Mouse (Mus musculus) hindlimb bud, embryonic 11.5 days (tissue): ENCODE results near the gene 9530077C05Rik.
"Not testable (repeated sequence)": the region's sequence is repeated elsewhere in the genome, so short reads cannot be mapped to it uniquely, and the experiment has no call there.

Experiments
- DNase-seq: peaks from one replicate; pipeline ENCODE4 v3.0.0-alpha.2; 2012; ENCODE audit warnings: low read depth, low spot score; ENCODE audit errors: extremely low spot score

Gene 9530077C05Rik

GRCm38 (mm10) chr9:22411002-22411857, at the start of gene 9530077C05Rik:
TSS of gene 9530077C05Rik (plus strand) at chr9:22411513.
- DNase-seq = peak; percentile 96

GRCm38 (mm10) chr9:22366221-22366620, 45.1 kb upstream of the 9530077C05Rik start:
- DNase-seq = no peak

GRCm38 (mm10) chr9:22366621-22367020, 44.7 kb upstream of the 9530077C05Rik start:
- no peak for DNase-seq

- DNase-seq = no peak
These were observed 43.3 kb upstream of the 9530077C05Rik start for GRCm38 (mm10) chr9:22368030-22368429.

- no peak for DNase-seq
These were observed 38.6 kb upstream of the 9530077C05Rik start for GRCm38 (mm10) chr9:22372760-22373159.

- DNase-seq = no peak
These were observed 35.2 kb upstream of the 9530077C05Rik start for GRCm38 (mm10) chr9:22376086-22376485.

- DNase-seq = no peak
These were observed 25.4 kb upstream of the 9530077C05Rik start for GRCm38 (mm10) chr9:22385890-22386289.

- no peak for DNase-seq
These were observed 23.4 kb upstream of the 9530077C05Rik start for GRCm38 (mm10) chr9:22387901-22388300.

GRCm38 (mm10) chr9:22388401-22388980, 22.8 kb upstream of the 9530077C05Rik start:
- no peak for DNase-seq

- peak; percentile 58 for DNase-seq
These were observed 22.3 kb upstream of the 9530077C05Rik start, which contains the start of gene Anln for GRCm38 (mm10) chr9:22389021-22389476. TSS of gene Anln (minus strand) at chr9:22389188.

GRCm38 (mm10) chr9:22389736-22390245, 21.5 kb upstream of the 9530077C05Rik start:
- DNase-seq = no peak

GRCm38 (mm10) chr9:22390390-22390789, 20.9 kb upstream of the 9530077C05Rik start:
- DNase-seq = no peak

GRCm38 (mm10) chr9:22394725-22395124, 16.6 kb upstream of the 9530077C05Rik start:
- no peak for DNase-seq

- DNase-seq = no peak
These were observed 12.3 kb upstream of the 9530077C05Rik start for GRCm38 (mm10) chr9:22399021-22399420.

- DNase-seq = no peak
These were observed 9.3 kb upstream of the 9530077C05Rik start for GRCm38 (mm10) chr9:22402001-22402400.

- DNase-seq = no peak
These were observed 8.3 kb upstream of the 9530077C05Rik start for GRCm38 (mm10) chr9:22402976-22403375.

GRCm38 (mm10) chr9:22403501-22403900, 7.8 kb upstream of the 9530077C05Rik start:
- DNase-seq = not testable (repeated sequence)

GRCm38 (mm10) chr9:22405414-22405813, 5.9 kb upstream of the 9530077C05Rik start:
- DNase-seq = no peak

- DNase-seq = not testable (repeated sequence)
These were observed 3.7 kb upstream of the 9530077C05Rik start for GRCm38 (mm10) chr9:22407633-22408032.

GRCm38 (mm10) chr9:22408344-22408743, 3.0 kb upstream of the 9530077C05Rik start:
- not testable (repeated sequence) for DNase-seq

- DNase-seq = no peak
These were observed 1.8 kb upstream of the 9530077C05Rik start for GRCm38 (mm10) chr9:22409501-22409900.

- DNase-seq = no peak
These were observed 4.9 kb downstream of the 9530077C05Rik start for GRCm38 (mm10) chr9:22416187-22416586.
